Mouse (Mus musculus) spleen, adult 2 months (tissue): Measurements from ENCODE around the gene Med21. TPM values are rescaled to one million over a fixed set of nuclear protein-coding genes. Genes with fewer than 3 reads are reported as not detected.

Experiments
- DNase-seq, 2 experiments: peaks; one replicate each; pipeline versions ENCODE4 v3.0.0 to v3.0.0-alpha.2; 2012 to 2021; ENCODE audit warnings: low spot score in 2 of 2, low read depth in 1 of 2
- H3K27ac ChIP-seq: fragments of 200-500 bp; 2 replicates; pipeline ENCODE4 v1.5.1; 2012; ENCODE audit warnings: low read length, inconsistent platforms; ENCODE audit not compliant: insufficient read depth
- H3K27me3 ChIP-seq: fragments of 200-500 bp; 2 replicates; pipeline ENCODE4 v1.6.1; 2012; ENCODE audit warnings: mild to moderate bottlenecking, moderate library complexity, low read length, inconsistent platforms; ENCODE audit not compliant: control insufficient read depth, insufficient read depth
- H3K36me3 ChIP-seq: fragments of 200-500 bp; 2 replicates; pipeline ENCODE4 v1.6.1; 2012; ENCODE audit warnings: mild to moderate bottlenecking, low read length, inconsistent platforms; ENCODE audit not compliant: control insufficient read depth, insufficient read depth
- H3K4me1 ChIP-seq: fragments of 200-500 bp; 2 replicates; pipeline ENCODE4 v1.6.1; 2011; ENCODE audit warnings: inconsistent platforms; ENCODE audit not compliant: control insufficient read depth, insufficient read depth, insufficient read length
- H3K4me3 ChIP-seq: fragments of 200-500 bp; 2 replicates; pipeline ENCODE4 v1.5.1; 2011; ENCODE audit warnings: mild to moderate bottlenecking, inconsistent platforms; ENCODE audit not compliant: insufficient read depth, insufficient read length; ENCODE audit errors: extremely low read depth
- CTCF ChIP-seq: fragments of 200-500 bp; IDR thresholded peaks from 2 replicates; pipeline ENCODE4 v1.5.1; 2011; ENCODE audit warnings: mild to moderate bottlenecking, inconsistent platforms; ENCODE audit not compliant: insufficient read depth, insufficient read length, insufficient replicate concordance; ENCODE audit errors: extremely low read depth
- POLR2A ChIP-seq: fragments of 200-500 bp; IDR thresholded peaks from 2 replicates; pipeline ENCODE4 v1.6.1; 2011; ENCODE audit warnings: low read depth, low read length, inconsistent platforms
- WGBS: fragments of 180-500 bp; shearing (Covaris S2); methylation state at CpG from one replicate; pipeline ENCODE4 v1.1.7; 2018; 5-methylcytosine and 5-hydroxymethylcytosine counted together
- polyA plus RNA-seq: library from polyadenylated mRNA; depleted of rRNA; stranded (reverse); fragments of >200 nt; gene quantifications from 2 replicates; pipeline ENCODE4 v1.2.3, GENCODE M21; 2012

Gene Med21
- polyA plus RNA-seq, 1 experiment = 13.4 TPM

DNA sequence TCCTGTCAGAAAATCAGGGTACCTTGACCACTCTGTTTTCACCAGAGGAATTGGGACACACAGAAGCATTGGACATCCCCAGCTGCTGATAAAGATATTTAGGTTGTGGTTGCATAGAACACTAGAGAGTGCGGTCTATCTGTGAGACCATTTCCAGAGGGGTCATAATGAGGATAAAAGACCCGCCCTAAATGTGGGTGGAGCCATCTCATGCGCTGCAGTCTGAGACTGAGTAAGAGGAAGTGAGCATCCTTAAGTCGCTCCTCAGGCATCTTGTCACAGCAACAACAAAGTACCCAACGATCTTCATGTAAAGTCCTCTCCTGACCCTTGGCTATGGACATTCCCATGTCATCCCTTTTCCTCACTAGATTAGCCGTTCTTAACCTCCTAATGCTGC lies 24.5 kb downstream of the Med21 start:
- no peak for DNase-seq
- Histone ChIP-seq H3K27me3 (no peaks in the 10 kb centered on the region), H3K27ac (no peak overlapping the region), H3K4me1 (no peaks in the 10 kb centered on the region), H3K36me3 (no peaks in the 10 kb centered on the region), H3K4me3 (no peak overlapping the region)
- TF ChIP-seq POLR2A = no peak
- no peak for TF ChIP-seq CTCF
- WGBS = 75% methylated on average over 6 of the region's 6 CpGs

DNA sequence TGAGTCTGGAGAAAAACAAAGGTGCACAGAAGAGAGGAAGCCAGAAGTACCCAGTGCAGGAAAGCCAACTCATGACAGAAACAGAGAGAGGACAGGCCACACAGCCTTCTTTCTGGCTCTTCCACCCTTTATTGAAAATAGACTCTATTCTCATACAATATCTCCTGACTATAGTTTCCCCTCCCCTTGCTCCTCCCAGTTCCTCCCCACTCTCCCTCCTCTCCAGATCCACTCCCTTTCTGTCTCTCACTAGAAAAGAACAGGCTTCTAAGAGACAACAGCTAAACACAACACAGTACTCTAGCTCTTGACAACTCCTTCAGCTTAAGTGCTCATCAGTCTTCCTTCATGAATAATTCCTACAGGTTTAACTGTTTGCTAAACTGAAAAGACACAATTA lies 26.3 kb downstream of the Med21 start:
- H3K4me3 ChIP-seq = no peak overlapping the region
- TF ChIP-seq POLR2A (no peak), CTCF (no peak)
- no peak for DNase-seq
- H3K27ac ChIP-seq = no peak overlapping the region
- no peaks in the 10 kb centered on the region for H3K27me3 ChIP-seq
- no peaks in the 10 kb centered on the region for H3K36me3 ChIP-seq
- H3K4me1 ChIP-seq = no peaks in the 10 kb centered on the region

- no peak for DNase-seq
- H3K4me3 ChIP-seq = no peak overlapping the region
- no peak overlapping the region for H3K27ac ChIP-seq
- no peaks in the 10 kb centered on the region for H3K36me3 ChIP-seq
- 75% methylated on average over 15 of the region's 15 CpGs for WGBS
- TF ChIP-seq POLR2A = no peak
- TF ChIP-seq CTCF = no peak
- no peaks in the 10 kb centered on the region for H3K27me3 ChIP-seq
- H3K4me1 ChIP-seq = no peaks in the 10 kb centered on the region
Measured at GRCm38 (mm10) chr6:146670956-146671855, 28.9 kb downstream of the Med21 start.

DNA sequence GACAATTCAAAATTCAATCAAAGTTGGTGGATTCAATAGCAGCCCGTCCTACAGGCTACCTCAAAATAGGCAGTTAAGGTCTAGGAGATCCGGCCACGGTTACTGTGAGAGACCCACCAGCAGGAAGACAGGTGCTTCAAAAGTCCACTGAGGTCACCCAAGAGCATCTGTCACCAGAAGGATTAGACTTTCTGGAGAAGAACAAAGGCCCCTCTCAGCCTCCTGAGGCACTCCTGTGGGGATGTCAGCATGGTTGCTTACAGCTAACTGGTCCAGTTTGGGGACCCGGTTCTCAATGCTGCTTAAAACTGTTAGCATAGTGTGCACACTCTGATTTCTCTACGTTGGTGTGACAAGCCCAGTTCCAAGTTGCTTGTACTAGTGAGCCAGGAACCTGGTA lies 29.8 kb downstream of the Med21 start:
- no peaks in the 10 kb centered on the region for H3K4me1 ChIP-seq
- no peak for DNase-seq
- no peak for TF ChIP-seq CTCF
- H3K4me3 ChIP-seq = no peak overlapping the region
- no peaks in the 10 kb centered on the region for H3K36me3 ChIP-seq
- H3K27me3 ChIP-seq = no peaks in the 10 kb centered on the region
- H3K27ac ChIP-seq = no peak overlapping the region
- 87% methylated on average over 5 of the region's 5 CpGs for WGBS

GRCm38 (mm10) chr6:146673696-146674095 lies 31.3 kb downstream of the Med21 start:
- no peak for DNase-seq
- TF ChIP-seq CTCF (no peak), POLR2A (no peak)
- no peak overlapping the region for H3K4me3 ChIP-seq
- no peaks in the 10 kb centered on the region for H3K27me3 ChIP-seq
- 84% methylated on average over 4 of the region's 4 CpGs for WGBS
- no peaks in the 10 kb centered on the region for H3K4me1 ChIP-seq
- H3K27ac ChIP-seq = no peak overlapping the region
- H3K36me3 ChIP-seq = no peaks in the 10 kb centered on the region

GRCm38 (mm10) chr6:146674420-146674819 lies 32.1 kb downstream of the Med21 start:
- WGBS = 62% methylated on average over 8 of the region's 8 CpGs
- no peak overlapping the region for H3K4me3 ChIP-seq
- TF ChIP-seq POLR2A = no peak
- TF ChIP-seq CTCF = no peak
- H3K36me3 ChIP-seq = no peaks in the 10 kb centered on the region
- no peak for DNase-seq
- no peaks in the 10 kb centered on the region for H3K4me1 ChIP-seq
- H3K27me3 ChIP-seq = no peaks in the 10 kb centered on the region
- no peak overlapping the region for H3K27ac ChIP-seq

GRCm38 (mm10) chr6:146674881-146675536 lies 32.7 kb downstream of the Med21 start:
- H3K27ac ChIP-seq = no peak overlapping the region
- H3K36me3 ChIP-seq = no peaks in the 10 kb centered on the region
- no peaks in the 10 kb centered on the region for H3K27me3 ChIP-seq
- TF ChIP-seq POLR2A = no peak
- no peak for TF ChIP-seq CTCF
- peak in 1 of 2 experiments; percentile 47 for DNase-seq
- WGBS = 25% methylated on average over 4 of the region's 4 CpGs
- H3K4me1 ChIP-seq = no peaks in the 10 kb centered on the region
- no peak overlapping the region for H3K4me3 ChIP-seq
